8 mouse cellular contexts compared by ENCODE assay signal in the genomic region with DNA sequence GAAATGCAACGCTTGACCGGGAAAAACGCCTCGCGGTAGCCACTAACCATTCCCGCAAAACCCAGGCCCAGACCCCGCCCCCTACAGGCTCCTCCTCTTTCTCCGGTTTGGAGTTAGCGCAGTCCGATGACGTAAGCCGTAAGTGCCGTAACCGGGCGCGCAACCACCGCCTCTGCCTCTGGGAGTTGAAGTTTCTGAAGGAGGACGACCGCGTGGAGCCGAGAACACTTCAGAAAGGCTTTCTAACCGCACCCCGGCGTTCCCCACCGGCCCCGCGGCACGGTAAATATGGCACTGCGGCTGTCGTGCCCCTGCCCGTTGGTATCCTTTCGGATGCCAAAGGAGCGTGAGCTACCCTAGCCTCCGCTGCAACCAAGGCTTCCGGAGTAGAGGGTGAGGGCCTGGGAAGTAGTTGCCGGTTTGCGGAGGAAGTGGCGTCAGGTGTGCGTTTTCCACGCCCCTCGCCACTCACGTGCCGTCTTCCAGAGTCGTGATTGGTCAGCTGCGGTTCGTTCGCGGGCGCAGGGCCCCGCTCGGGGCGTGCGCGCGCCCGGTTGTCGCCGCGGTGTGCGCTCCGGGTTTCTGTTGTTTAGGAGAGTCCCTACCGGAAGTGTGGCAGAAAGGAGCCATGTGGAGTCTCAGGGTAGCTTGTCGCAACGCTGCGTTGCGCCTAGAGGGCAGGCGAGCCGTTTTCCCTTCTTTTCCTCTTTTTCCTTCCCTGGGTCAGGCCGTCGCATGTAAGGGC. TPM values are rescaled to one million over a fixed set of nuclear protein-coding genes. Genes with fewer than 3 reads are reported as not detected.
DNase-seq lines count a peak whose midpoint lies in the region; ATAC-seq lines count a peak whose summit lies in the region.

TSS of gene Trmt10a (plus strand) at position 134 of the 745 bp plus-strand sequence.

- DNase-seq in c-Kit-negative CD71-positive TER-119-positive erythroid progenitor cells, embryonic 14.5 days (ENCODE audit: low read depth, low spot score), result peak; percentile 96
- DNase-seq in fibroblast of lung, adult 2 months (ENCODE audit: low read depth), result peak; percentile 95
- peak; percentile 99 for DNase-seq in kidney, postnatal 14 days
- DNase-seq in liver, embryonic 13.5 days, result peak; percentile 97
- DNase-seq in neural tube, embryonic 10.5 days (ENCODE audit: extremely low spot score, low spot score), result peak; percentile 98

- peak; percentile 89 for ATAC-seq in CD4-positive, CD25-positive, alpha-beta regulatory T cell, adult 4 months
- peak; percentile 98 for ATAC-seq in heart, embryonic 14.5 days (ENCODE audit: insufficient number of reproducible peaks, insufficient read depth, low FRiP score, low read depth)
- ATAC-seq in liver, embryonic 13.5 days (ENCODE audit: low read depth), result peak; percentile 94
- peak; percentile 99 for ATAC-seq in stomach, embryonic 16.5 days (ENCODE audit: insufficient read depth, low FRiP score)

- peak within 1 kb of the TSS; percentile 63 to 70 for H3K4me3 ChIP-seq in heart, embryonic 14.5 days (ENCODE audit: control insufficient read depth in 1 of 2, insufficient read depth in 1 of 2, low read depth in 1 of 2, low read length in 2 of 2)
- peak within 1 kb of the TSS; percentile 73 for H3K4me3 ChIP-seq in liver, embryonic 13.5 days (replicated peaks)
- H3K4me3 ChIP-seq in stomach, embryonic 16.5 days (replicated peaks; ENCODE audit: low read length), result peak within 1 kb of the TSS; percentile 74

- H3K9me3 ChIP-seq in heart, embryonic 14.5 days (ENCODE audit: control insufficient read depth, low read length), result no peaks in the 10 kb centered on the region
- H3K9me3 ChIP-seq in liver, embryonic 13.5 days (replicated peaks), result no peaks in the 10 kb centered on the region
- H3K9me3 ChIP-seq in stomach, embryonic 16.5 days (replicated peaks; ENCODE audit: control insufficient read depth, low read length), result no peaks in the 10 kb centered on the region

- peak within 1 kb of the TSS; percentile 88 for H3K9ac ChIP-seq in heart, embryonic 14.5 days (ENCODE audit: low read length)
- H3K9ac ChIP-seq in liver, embryonic 13.5 days, result peak within 1 kb of the TSS; percentile 85
- H3K9ac ChIP-seq in stomach, embryonic 16.5 days (ENCODE audit: low read length), result peak within 1 kb of the TSS; percentile 93

- peaks cover 5% of the 10 kb centered on the region for H3K36me3 ChIP-seq in heart, embryonic 14.5 days (ENCODE audit: control insufficient read depth, insufficient read depth, low read length)
- peaks cover 3% of the 10 kb centered on the region for H3K36me3 ChIP-seq in liver, embryonic 13.5 days
- no peaks in the 10 kb centered on the region for H3K36me3 ChIP-seq in stomach, embryonic 16.5 days (ENCODE audit: control insufficient read depth, insufficient read depth, low read length)

- H3K4me2 ChIP-seq in heart, embryonic 14.5 days (ENCODE audit: low read length), result peak within 1 kb of the TSS; percentile 82
- peak within 1 kb of the TSS; percentile 83 for H3K4me2 ChIP-seq in liver, embryonic 13.5 days
- H3K4me2 ChIP-seq in stomach, embryonic 16.5 days (ENCODE audit: low read depth, low read length), result peak within 1 kb of the TSS; percentile 79

- peaks cover 4 to 5% of the 10 kb centered on the region in 2 experiments; a peak in 3 of 4 replicates for H3K4me1 ChIP-seq in heart, embryonic 14.5 days (ENCODE audit: control insufficient read depth in 2 of 2, insufficient read depth in 2 of 2, low read length in 2 of 2)
- peaks cover 9% of the 10 kb centered on the region for H3K4me1 ChIP-seq in liver, embryonic 13.5 days (replicated peaks)
- H3K4me1 ChIP-seq in stomach, embryonic 16.5 days (ENCODE audit: control insufficient read depth, insufficient read depth, low read length), result peaks cover 3% of the 10 kb centered on the region; the same call in 1 of the 2 replicates

- 0% methylated on average over 70 of the region's 70 CpGs for WGBS in heart, embryonic 14.5 days
- WGBS in liver, embryonic 13.5 days (ENCODE audit: insufficient replicate concordance), result under 1% methylated on average over 70 of the region's 70 CpGs
- WGBS in stomach, embryonic 16.5 days, result under 1% methylated on average over 70 of the region's 70 CpGs

- no peaks in the 10 kb centered on the region for H3K27me3 ChIP-seq in heart, embryonic 14.5 days (ENCODE audit: control insufficient read depth, insufficient read depth, low read length)
- no peaks in the 10 kb centered on the region for H3K27me3 ChIP-seq in liver, embryonic 13.5 days
- no peaks in the 10 kb centered on the region for H3K27me3 ChIP-seq in stomach, embryonic 16.5 days (ENCODE audit: control insufficient read depth, insufficient read depth, low read length)

- peak within 1 kb of the TSS; percentile 100 for H3K27ac ChIP-seq in heart, embryonic 14.5 days (replicated peaks in 1 of 2; ENCODE audit: control insufficient read depth in 1 of 2, insufficient read depth in 1 of 2, low read depth in 2 of 2, low read length in 2 of 2)
- peak within 1 kb of the TSS; percentile 97 for H3K27ac ChIP-seq in liver, embryonic 13.5 days
- peak within 1 kb of the TSS; percentile 100 for H3K27ac ChIP-seq in stomach, embryonic 16.5 days (ENCODE audit: low read length)

RNA-seq across cellular contexts. Expression of gene Trmt10a, which starts in this region (rescaled TPM):
- polyA plus RNA-seq in CD4-positive, CD25-positive, alpha-beta regulatory T cell, adult 4 months (2017; shearing (Covaris generic)), result 1 to 10 TPM; 7.4 to 8.7 TPM
- polyA plus RNA-seq in heart, embryonic 14.5 days (2014; fragmentation: Nextera tagmentation; extraction: Ambion mirVana), result 7.0 and 7.7 TPM in 2 replicates
- polyA plus RNA-seq in liver, embryonic 13.5 days (2015; fragmentation: Nextera tagmentation; extraction: Ambion mirVana), result 7.3 and 8.6 TPM in 2 replicates
- 8.0 and 9.2 TPM in 2 replicates for polyA plus RNA-seq in stomach, embryonic 16.5 days (2015; fragmentation: Nextera tagmentation; extraction: Ambion mirVana)

Comparison
In these comparisons a context has a peak if more than half of its experiments do, and no peak if none do; other contexts are left out.
1. Peak in every context shown above with its lines: DNase-seq, ATAC-seq, H3K4me3 ChIP-seq and H3K27ac ChIP-seq.